Mouse (Mus musculus): ENCODE measurements at regions not wholly inside any gene's neighbourhood (a gene's known extent, or its start where the extent isn't known, plus 50 kb on each side); places are given as distances from the start of the nearest gene placed in this dataset.

DNA sequence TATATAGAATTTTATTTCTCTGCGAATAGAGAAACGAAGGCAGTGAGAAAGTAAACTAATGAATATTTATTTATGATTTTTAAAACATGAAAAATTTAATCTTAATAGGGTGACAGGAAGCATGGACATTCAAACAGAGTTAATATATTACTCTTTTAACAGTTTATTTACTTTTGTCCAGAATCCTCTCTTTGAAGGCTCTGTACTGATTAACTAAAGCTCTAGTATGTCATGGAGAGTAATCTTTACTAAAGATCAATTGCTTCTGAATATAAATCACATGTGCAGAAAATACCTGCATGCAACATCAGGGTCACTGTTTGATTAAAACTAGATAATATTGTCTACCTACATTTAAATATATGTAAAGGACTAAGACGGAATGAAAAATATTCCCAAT, 818.7 kb upstream of the Robo1 start:
- DNase-seq (ENCODE audit: low read depth, low spot score) = no peak

DNA sequence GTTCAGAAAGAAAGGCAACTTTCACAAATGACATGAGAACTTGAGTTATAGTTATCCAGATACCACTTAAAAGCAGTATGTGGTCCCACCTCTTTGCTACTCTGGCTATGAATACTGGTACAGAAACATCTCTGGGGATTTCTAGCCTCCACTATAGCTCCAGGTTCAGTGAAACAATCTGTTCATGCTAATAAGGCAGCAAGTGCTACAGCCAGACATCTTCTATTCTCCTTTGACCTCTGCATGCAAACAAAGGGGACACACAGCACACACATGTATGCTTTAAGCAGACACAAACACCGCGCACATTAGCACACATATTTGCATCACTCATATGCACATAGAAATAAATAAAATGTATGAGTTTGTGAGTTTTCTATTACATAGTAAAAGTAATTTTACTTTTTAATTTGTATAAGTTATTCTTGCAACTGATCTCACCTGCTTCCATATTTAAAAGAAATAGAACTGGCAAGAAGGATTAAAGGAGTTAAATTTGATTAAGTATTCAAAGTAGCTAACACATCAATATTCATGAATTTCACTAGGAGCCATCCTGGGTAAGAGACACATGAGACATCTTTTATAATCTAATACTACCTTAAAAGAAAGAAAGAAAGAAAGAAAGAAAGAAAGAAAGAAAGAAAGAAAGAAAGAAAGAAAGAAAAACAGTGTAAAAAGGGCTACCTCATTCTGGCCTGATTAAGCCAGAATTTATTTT, 811.5 kb upstream of the Robo1 start:
- DNase-seq (ENCODE audit: low read depth, low spot score) = no peak

DNA sequence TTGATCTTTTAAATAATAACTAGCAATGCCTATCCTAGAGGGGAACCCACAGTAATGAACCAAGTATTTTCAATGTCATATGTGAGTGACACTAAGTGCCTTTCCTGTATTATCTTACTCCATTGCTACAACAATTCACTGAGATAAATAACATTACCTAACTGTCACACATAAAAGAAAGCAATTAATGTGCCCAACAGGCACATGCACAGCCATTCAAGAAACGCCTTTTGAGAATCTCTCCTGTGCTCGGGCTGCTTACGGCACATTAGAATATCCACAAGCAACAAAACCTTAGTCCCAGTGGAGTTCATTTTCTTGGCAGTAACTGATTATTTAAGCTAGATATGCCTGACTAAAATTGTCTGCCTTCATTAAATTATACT, 810.9 kb upstream of the Robo1 start:
- no peak for DNase-seq (ENCODE audit: low read depth, low spot score)

DNA sequence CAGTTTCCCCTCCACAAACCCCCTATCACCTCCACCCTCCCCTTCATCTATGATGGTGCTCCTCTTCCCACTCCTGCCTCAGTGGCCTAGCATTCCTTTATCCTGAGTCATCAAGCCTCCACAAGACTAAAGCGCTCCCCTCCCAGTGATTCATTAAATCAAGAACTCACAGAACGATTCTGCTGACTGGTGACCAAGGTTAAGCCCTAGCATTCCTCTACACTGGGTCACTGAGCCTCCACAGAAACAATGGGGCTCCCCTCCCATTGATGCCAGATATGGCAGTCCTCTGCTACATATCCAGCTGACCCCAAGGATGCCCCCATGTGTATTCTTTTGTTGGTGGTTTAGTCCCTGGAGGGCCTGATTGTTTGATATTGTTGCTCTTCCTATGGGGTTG, 796.7 kb upstream of the Robo1 start:
- peak; percentile 57 for DNase-seq (ENCODE audit: low read depth, low spot score)

DNA sequence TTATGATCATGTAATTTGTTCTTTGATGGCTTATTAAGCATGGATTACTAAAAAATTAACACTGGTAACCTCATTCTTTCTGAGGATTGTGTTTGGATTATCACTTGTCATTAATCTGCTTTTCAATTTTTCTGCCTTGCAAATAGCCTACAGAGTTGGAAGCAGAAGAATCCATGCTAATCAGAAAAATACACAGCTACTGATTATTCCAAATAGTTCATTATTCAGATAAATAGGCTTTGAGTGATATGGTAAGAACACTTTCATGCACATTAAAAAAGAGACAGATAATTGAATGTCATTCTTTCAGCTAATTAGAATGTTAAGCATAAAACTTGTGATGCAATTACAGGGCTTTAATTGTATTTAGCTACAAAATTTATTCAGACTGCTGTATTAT, 768.8 kb upstream of the Robo1 start:
- DNase-seq (ENCODE audit: low read depth, low spot score) = no peak

All from R1 (cell line).